Mouse (Mus musculus) cerebellum, adult 9-10 months (tissue): ENCODE results near the gene Qars.

ENCODE experiments used
- DNase-seq: peaks from one replicate; pipeline ENCODE4 v3.0.0; 2022

The Qars gene

DNA sequence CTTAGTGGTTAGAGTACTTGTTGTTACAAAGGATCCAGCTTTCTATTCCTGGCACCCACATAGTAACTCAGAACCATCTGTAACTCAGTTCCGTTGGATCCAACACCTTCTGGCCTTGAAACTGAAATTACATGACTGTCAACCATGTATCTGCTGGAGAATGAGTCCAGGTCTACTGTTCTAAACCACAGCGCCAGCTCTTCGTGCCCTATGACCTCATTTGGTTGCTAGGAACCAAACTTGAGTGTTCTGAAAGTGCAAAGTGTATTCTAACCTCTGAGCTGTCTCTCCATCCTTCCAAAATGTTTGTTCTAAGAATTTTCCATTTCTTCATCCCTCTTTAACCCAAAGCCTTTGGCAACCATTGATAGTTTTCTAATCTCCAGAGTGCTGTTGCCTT, 38.5 kb downstream of the Qars start:
- DNase-seq: no peak

DNA sequence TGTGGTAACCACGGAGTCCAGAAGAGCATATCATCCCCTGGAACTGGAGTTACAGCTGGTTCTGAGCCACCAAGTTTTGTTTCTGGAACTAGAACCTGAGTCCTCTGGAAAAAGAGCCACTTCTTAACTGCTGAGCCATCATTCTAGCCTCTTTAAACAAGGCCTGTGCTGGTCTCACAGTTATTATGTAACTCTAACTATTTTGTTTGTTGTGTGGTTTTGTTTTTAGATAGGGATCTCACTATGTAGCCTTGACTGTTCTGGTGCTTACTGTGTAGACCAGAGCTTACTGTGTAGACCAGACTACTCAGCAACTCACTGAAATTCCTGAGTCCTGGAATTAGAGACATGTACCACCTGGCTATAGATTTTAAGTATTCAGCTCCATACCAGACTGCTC, 39.4 kb downstream of the Qars start:
- DNase-seq: no peak

DNA sequence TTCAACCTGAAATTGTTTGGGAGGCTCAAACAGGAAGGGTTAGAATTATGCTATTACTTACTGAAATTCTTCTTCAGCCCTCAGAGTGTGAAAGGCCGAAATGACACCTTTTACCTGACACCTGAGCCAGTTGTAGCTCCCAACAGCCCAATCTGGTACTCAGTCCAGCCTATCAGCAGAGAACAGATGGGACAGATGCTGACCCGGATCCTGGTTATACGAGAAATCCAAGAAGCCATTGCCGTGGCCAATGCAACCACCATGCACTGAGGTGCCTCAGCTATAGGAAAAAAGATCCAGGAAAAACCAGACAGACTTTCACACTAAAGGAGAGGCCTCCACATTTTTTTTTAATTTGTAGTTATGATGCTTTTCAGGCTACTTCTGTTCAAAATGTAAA, 51.7 kb downstream of the Qars start:
- DNase-seq: no peak

DNA sequence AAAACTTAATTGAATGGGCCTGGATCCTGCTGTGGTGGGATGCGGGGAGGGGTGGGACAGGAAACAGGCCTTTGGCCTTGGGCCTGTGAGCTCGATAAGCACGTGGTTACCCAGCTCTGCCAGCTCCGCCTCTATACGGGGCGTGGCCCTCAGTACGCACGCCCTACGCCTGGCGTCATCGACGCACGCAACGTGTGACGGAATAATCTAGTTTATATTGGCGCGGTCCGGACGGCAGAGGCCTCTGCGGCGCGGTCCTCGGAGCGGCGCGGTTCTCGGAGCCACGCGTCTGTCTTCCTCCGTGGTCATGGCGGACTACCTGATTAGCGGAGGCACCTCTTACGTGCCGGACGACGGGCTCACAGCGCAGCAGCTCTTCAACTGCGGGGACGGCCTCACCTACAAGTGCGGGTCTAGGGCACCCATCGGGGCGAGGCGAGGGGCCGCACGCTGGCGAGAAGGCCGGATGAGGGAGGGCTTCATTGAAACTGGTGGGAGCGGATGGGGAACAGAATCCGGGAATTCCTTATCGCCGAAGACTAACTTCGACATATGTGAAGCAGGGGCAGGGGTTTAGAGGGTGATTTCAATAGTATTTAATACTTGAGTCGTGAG, 52.8 kb downstream of the Qars start, which contains the start of gene Impdh2:
Gene Impdh2 (plus strand): TSS at position 60 of the 615 bp plus-strand sequence.
- DNase-seq: peak; percentile 92

DNA sequence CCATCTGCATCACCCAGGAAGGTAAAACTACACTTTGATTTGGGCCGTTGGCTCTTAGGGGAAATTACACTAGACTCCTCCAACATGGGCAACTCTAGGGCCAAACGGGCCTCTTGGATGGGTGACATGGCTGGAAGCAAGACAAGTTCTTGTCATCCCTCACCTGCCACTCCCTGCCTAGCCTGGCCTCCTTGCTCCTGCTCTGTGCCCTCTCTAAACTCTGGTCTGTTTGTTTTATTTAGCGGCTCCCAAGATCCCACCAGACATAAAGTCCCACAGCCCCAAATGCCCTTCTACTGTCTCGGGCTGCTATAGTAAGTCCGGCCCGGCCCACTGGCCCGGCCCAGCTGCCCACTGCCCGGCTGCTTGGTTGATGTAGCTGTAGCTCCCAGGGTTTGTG, 56.2 kb downstream of the Qars start:
- no peak for DNase-seq

DNA sequence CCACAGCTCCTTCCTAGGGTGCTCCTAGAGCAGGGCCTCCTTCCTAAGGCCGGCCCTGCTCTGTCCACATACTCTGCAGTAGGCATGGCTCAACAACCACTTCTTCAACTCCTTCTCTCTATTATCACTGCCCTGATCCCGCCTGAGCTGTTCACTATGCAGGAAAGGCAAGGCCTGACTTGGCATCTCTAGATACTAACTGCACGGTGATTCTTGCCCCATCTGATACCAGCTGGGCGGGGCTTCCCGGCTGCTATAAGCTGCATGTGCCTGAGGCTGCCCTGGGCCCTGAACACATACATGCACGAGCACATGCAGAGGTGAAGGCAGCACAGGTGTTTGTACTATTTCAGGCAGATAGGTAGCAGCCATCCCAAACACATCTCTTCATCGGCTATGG, 56.6 kb downstream of the Qars start:
- peak; percentile 50 for DNase-seq
